Mouse (Mus musculus): ENCODE measurements around the gene 1190007I07Rik. TPM values are rescaled to one million over a fixed set of nuclear protein-coding genes. Genes with fewer than 3 reads are reported as not detected.

1190007I07Rik gene
- polyA plus RNA-seq, 1 experiment, result 13.4 TPM

Other genes starting within 250 kb of the 1190007I07Rik start
- gene Gm1553, start 130.6 kb downstream of the 1190007I07Rik start, polyA plus RNA-seq (2012; fragmentation: generic; extraction: Trizol), result not detected
- gene Tdg, start 6.6 kb upstream of the 1190007I07Rik start, polyA plus RNA-seq (2012; fragmentation: generic; extraction: Trizol), result 18.2 TPM
- gene Glt8d2, start 67.4 kb upstream of the 1190007I07Rik start, polyA plus RNA-seq (2012; fragmentation: generic; extraction: Trizol), result 2.8 TPM
- 13.0 TPM for gene Hcfc2, start 72.9 kb upstream of the 1190007I07Rik start, polyA plus RNA-seq (2012; fragmentation: generic; extraction: Trizol)
- 7.4 TPM for gene Nfyb, start 140.9 kb upstream of the 1190007I07Rik start, polyA plus RNA-seq (2012; fragmentation: generic; extraction: Trizol)
- 77.0 TPM for gene Txnrd1, start 210.7 kb upstream of the 1190007I07Rik start, polyA plus RNA-seq (2012; fragmentation: generic; extraction: Trizol)
- gene Eid3, start 243.4 kb upstream of the 1190007I07Rik start, polyA plus RNA-seq (2012; fragmentation: generic; extraction: Trizol), result 0.43 TPM

Measured in myocyte (in vitro differentiated cells).